Mouse (Mus musculus): ENCODE measurements around the gene Lca5. TPM values are rescaled to one million over a fixed set of nuclear protein-coding genes. Genes with fewer than 3 reads are reported as not detected.

The Lca5 gene
- total RNA-seq, 4 experiments from 2014 or later: 14.3 to 20.8 (median 16.9) TPM

Other genes starting within 250 kb of the Lca5 start
- gene Sh3bgrl2, start 107.2 kb upstream of the Lca5 start, total RNA-seq (2022): 10 to 100 TPM; 33.9 to 43.8 (median 36.9) TPM

All from left cerebral cortex, adult 8-10 months (tissue).